Mouse (Mus musculus) thymus, postnatal 36 days (tissue): ENCODE measurements around the gene Man2a2.

ENCODE experiments used
- DNase-seq, 2 experiments: peaks; one replicate each; pipeline ENCODE4 v3.0.0; 2022; ENCODE audit warnings: mixed read lengths in 2 of 2

Man2a2 gene

DNA sequence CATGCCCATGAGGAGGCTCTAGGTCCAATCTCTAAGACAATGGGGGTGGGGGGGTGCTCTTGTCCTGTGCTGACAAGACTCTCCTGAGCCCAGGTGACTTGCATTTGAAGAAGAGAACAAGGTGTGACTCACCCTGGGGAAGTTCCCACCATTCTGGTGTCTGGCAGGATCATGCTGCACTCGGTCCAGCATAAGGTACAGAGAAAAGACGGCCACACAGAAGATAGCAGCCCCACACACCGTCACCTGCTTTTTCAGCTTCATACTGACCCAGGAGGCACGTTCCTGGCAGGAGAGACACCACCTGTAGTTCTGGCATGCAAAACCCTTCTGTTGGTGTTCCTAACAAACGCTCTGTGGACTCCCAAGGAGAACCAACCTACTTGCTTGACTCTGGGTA, 1.7 kb downstream of the Man2a2 start:
- DNase-seq = no peak

- peak in 1 of 2 experiments; percentile 23 for DNase-seq
Measured at GRCm38 (mm10) chr7:80368635-80369421, 2.3 kb downstream of the Man2a2 start.

GRCm38 (mm10) chr7:80368009-80368408, 3.2 kb downstream of the Man2a2 start:
- DNase-seq = no peak

DNA sequence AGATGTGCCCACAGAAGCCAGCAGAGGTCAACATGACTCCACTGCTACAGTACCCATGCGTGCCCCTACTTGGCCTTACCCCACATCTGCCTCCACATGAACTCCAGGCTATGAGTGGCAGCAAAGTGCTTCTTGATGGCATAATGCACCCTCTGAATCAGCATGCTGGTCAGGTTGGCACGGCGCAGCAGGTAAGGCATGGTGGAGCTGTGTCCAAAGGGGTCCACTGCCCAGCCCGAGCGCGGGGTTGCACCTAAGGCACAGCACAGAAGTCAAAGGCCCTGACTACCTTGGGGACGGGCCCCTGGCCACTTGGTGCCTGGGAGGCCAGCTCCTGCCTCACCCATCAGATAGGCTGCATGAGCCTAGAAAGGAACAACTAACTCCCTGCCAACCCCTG, 3.9 kb downstream of the Man2a2 start:
- no peak for DNase-seq

DNA sequence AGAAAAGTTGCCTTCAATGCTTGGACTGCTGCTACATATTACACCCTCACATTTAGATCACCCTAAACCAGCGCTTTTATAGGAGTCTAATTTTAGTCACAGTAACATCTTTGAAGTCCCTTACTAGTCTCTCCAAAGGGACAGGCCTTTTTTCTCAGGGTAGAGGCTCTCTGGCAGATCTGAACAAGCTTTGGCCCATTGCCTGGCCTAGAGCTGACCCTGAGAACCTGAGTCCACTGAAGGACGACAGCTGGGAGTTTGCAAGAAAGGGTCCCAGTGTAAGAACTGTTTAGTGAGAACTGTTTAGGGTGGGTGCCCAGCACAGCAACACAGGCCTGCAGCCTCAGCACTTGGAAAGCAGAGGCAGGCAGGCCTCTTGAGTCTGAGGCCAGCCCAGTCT, 5.4 kb downstream of the Man2a2 start:
- DNase-seq = no peak

- no peak for DNase-seq
Measured at GRCm38 (mm10) chr7:80360435-80360834, 10.7 kb downstream of the Man2a2 start.

DNA sequence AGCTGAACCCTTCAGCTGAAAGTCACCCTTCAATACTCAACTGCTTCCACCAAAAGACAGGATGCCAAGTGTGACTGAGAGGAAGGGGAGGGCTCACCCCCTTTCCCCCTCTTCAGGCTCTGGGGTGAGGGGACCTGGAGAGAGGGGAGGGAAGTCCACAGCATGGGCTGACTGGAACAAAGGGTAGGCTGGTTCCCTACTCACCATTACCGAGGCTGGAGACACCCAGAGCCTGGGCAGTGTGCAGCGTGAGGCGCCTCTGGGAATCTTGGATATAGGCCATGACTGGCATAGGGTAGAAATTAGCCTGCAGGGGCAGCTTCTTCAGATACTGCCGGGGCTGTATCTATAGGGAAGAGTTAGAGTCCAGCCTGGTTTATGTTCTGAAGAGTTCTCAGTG, 13.1 kb downstream of the Man2a2 start:
- DNase-seq = no peak

DNA sequence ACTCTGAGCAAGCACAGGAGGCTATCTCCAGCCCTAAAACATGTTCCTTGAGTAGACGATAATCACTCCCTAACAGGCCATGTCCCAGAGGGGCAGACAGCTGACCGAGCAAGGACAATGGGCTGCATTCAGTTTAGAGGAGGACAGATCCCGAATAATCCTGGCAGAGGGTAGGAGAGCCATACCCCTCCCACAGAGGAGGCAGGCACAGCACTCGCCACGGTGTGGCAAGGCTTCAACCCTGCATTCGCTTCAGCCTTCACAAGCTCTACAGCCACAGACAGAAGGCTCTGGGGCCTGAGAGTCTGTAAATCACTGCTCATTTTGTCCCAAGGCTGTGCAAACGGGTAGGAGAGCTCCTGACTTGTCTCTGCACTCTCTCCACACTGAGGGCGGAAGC, 14.0 kb downstream of the Man2a2 start:
- no peak for DNase-seq

DNA sequence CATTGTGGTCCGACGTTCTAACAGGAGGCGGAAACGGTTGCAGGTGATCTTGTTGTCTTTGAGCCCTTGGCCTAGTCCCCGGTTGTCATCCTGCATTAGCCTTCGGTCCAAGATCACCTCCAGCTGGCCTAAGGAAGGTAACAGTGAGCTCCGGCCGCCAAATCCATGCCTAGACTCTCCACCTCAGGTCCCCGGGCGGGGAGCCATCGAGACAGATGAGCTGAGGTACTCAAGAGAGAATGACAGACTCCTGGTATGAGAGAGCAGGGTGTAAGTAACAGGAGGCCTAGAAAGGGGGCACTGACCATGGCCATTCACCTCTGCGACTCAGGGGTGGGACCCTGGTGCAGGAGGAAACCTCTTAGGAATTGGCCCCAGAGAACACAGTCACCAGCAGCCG, 14.8 kb downstream of the Man2a2 start:
- no peak for DNase-seq

GRCm38 (mm10) chr7:80352920-80353319, 18.3 kb downstream of the Man2a2 start:
- no peak for DNase-seq

- no peak for DNase-seq
Measured at GRCm38 (mm10) chr7:80350808-80351207, 20.4 kb downstream of the Man2a2 start.

DNA sequence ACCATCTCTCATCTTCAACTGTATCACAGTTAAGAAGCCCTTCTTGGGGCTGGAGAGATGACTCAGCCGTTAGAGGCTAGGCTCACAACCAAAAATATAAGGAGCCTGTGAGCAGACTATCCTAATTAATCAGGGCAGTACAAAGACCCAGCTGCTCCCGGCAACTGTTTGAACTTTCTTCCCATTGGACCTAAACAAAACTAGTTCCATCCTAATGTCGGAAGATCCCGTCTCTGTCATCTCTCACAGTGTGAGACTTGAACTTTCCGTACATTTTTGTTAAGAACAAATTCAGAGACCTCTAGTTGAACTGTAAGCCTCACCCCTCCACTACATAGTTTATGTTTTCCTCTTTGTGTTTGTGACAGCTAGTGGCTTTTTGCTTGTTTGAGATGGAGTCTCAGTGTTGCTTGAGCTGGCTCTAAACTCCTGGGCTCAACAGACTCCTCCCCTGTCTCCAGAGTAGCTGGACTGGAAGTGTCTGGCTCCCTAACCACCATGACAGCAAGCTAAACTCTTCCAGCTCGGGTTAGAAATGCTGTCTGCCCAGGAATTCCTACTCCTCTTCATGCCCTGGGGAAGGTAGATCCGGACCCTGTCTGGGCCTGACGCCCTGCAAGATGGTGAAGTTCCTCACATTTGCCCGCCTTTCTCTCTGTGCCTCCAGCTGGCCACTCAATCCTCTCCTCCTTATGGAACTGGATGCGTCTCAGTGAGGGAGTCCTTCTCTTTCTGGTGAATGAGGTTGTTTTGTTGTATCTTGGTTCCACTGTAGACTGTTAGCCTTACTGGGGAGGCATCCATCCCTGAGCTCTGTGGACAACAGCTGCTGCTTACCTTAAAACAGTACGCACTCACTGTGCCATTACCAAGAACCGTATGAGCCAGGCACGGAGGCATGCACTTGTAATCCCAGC, 23.2 kb downstream of the Man2a2 start:
- DNase-seq = no peak

DNA sequence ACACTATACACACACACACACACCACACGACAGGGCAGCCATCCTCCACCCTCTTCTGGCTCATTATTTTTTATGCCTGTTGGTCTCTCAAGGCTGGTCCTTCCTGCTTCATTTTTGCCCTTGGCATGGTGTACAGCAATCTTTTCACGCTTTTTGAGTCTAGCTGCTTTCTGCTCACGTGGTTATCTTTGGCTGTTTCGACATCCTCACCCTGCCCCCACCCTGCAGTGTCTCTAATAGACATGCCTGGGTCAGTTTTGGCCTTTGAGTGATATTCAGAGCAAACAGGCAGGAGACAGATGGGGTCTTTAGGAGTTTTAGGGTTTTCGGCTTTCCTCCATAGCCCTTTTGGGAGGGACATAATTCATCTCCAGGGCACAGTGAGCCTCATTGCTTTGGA, 24.3 kb downstream of the Man2a2 start:
- DNase-seq = no peak

- DNase-seq = no peak
Measured at GRCm38 (mm10) chr7:80346173-80346572, 25.0 kb downstream of the Man2a2 start.

GRCm38 (mm10) chr7:80343270-80344018, 27.7 kb downstream of the Man2a2 start:
- no peak for DNase-seq

DNA sequence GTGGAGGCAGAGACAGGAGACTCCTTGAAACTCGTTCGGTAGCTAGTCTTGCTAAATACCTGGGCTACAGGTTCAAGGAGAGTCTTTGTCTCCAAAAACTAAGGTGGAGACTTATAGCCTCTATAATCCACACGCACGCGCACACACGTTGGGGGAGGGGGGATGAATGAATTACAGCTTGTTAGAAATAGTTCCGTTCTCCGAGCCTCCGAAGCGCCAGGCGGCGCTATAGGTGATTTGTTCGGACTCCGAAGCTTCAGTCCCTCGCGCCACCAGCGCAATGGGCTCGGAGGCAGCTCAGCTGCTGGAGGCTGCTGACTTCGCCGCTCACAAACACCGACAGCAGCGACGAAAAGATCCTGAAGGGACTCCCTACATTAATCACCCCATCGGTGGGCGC, 28.3 kb downstream of the Man2a2 start, which contains the start of gene Hddc3:
Gene Hddc3, plus strand, starts transcription at position 247 of the 400 bp plus-strand sequence.
- DNase-seq = peak; percentile 94 to 96

GRCm38 (mm10) chr7:80341793-80342192, 29.4 kb downstream of the Man2a2 start:
- no peak for DNase-seq

DNA sequence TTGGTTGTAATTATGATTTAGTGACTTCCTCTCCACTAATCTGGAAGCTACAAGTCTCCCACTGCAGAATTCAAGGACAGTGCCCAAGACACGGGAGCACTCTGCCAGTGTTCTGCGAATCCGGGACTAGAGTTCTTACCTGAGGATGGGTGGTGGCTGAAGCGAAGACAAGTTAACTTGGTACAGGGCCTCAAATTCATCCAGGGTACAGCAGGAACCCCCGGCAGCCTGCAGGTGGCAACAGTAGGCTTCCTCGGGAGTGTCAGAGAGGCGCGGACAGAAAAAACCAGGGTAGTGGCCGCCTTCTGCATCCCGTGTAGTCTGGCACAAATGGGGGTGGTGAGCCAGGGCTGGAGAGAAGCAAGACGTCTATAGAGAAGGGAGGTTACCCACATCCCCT, 30.4 kb downstream of the Man2a2 start, which contains the start of gene Unc45a:
Gene Unc45a, minus strand, starts transcription at position 213 of the 400 bp plus-strand sequence.
- DNase-seq = peak; percentile 83 to 86

DNA sequence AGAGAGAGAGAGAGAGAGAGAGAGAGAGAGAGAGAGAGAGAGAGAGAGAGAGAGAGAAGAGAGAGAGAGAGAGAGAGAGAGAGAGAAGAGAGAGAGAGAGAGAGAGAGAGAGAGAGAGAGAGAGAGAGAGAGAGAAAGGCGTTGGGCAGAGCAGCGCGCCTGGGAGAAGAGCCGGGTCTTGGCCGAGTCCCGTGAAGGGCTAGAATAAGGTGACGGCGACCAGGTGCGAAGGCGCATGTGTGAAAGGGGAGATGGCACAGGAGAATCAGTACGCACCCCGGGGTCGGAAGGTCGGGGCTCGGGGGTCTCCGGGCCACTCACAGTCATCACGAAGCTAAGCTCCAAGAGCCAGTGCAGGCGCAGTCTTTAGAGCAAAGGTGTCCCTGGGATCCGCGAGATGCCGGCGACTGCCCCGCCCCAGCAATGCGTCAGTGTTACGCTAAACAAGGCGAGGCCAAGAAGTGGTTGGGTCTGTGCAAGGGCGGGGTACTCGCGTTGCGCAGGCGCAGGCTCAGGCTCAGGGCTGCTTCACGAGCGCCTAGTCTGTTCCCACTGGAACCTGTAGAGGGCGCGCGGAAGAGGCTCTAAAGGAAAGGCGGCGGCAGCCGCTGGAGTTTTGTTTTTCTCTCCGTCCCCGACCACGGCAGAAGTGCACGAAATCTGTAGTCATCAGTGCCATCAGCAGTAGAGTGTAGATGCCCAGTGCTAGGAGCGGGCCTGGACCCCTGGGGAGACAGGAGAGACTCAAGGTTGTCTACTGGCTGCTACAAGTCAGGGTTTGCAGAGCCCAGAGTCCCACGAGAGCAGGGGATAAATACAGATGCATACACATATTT, 31.2 kb downstream of the Man2a2 start:
- peak; percentile 98 for DNase-seq

DNA sequence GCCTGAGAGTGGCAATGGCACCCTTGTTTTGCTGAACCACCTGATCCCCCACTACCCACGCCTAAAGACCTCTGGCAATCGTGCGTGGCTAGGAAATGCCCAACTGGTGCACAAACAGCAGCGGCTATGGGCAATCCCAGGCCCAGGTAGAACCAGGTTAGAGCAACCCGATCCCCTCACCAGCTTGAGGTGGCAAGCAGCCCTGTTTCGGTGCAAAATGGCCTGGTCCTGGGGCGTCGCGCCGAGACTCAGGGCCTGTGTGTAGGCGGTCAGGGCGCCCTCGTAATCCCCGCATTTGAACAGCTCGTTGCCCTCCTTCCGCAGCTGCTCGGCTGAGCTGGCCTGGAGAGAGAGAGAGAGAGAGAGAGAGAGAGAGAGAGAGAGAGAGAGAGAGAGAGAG, 31.8 kb downstream of the Man2a2 start:
- DNase-seq = peak; percentile 36 to 51

- no peak for DNase-seq
Measured at GRCm38 (mm10) chr7:80336932-80337331, 34.2 kb downstream of the Man2a2 start.

GRCm38 (mm10) chr7:80334848-80335247, 36.3 kb downstream of the Man2a2 start:
- DNase-seq = no peak
